ENCODE assay signal across 8 mouse cellular contexts in genomic region chr11:5063561-5064281, GRCm38 (mm10). TPM values are rescaled to one million over a fixed set of nuclear protein-coding genes. Genes with fewer than 3 reads are reported as not detected.
A peak's percentile ranks its signal among the peaks of the same experiment; 100 is the strongest.
DNase-seq lines count a peak whose midpoint lies in the region; ATAC-seq and TF ChIP-seq lines count a peak whose summit lies in the region.

No protein-coding gene starts in this region.

- no peak for ATAC-seq in liver, embryonic 16.5 days (ENCODE audit: low read depth)

- peaks cover 7% of the 10 kb centered on the region for H3K36me3 ChIP-seq in liver, embryonic 16.5 days (ENCODE audit: control insufficient read depth, insufficient read depth)

- WGBS in lung, adult 2 months, result 66% methylated on average over 30 of the region's 31 CpGs
- WGBS in liver, embryonic 16.5 days (ENCODE audit: insufficient replicate concordance), result 64% methylated on average over 31 of the region's 31 CpGs

- peaks cover 29% of the 10 kb centered on the region for H3K4me1 ChIP-seq in lung, adult 2 months (ENCODE audit: control insufficient read depth, insufficient read depth, low read length)
- H3K4me1 ChIP-seq in liver, embryonic 16.5 days (ENCODE audit: control insufficient read depth, low read depth, low read length), result peaks cover 37% of the 10 kb centered on the region

- intact Hi-C loops in heart, postnatal 14 days (cut with DNase I), result loop anchor here (2.0 kb wide), 1 partner anchor 49 kb away; no protein-coding TSS in a partner anchor

- TF ChIP-seq POLR2A in lung, adult 2 months (IDR thresholded peaks at IDR 0.05; ENCODE audit: borderline replicate concordance, extremely low read depth, low read depth, low read length), result no peak

- peak overlapping the region; percentile 83 for H3K4me3 ChIP-seq in lung, adult 2 months (replicated peaks; ENCODE audit: extremely low read depth, low read depth, low read length)
- peak overlapping the region; percentile 2 for H3K4me3 ChIP-seq in liver, embryonic 16.5 days (ENCODE audit: low read depth, low read length)

- H3K9me3 ChIP-seq in liver, embryonic 16.5 days (replicated peaks; ENCODE audit: control insufficient read depth, low read length), result no peaks in the 10 kb centered on the region

- no peak for TF ChIP-seq CTCF in lung, adult 2 months (IDR thresholded peaks at IDR 0.05; ENCODE audit: insufficient read depth, low read length)

- peak; percentile 21 for DNase-seq in adrenal gland, postnatal 25 days
- DNase-seq in adrenal gland, adult 18-20 months (ENCODE audit: low spot score in 2 of 2), result no peak
- peak; percentile 45 for DNase-seq in lung, adult 2 months
- DNase-seq in lung, postnatal 36 days, result no peak
- DNase-seq in heart, postnatal 14 days, result peak; percentile 19 to 32
- peak; percentile 62 for DNase-seq in testis, postnatal 10 days (ENCODE audit: low spot score)
- no peak for DNase-seq in frontal cortex, postnatal 10 days (ENCODE audit: low spot score in 2 of 2)

- H3K27ac ChIP-seq in liver, embryonic 16.5 days (ENCODE audit: low read length), result no peak overlapping the region

- no peak overlapping the region; the same call in 1 of the 2 replicates for H3K4me2 ChIP-seq in liver, embryonic 16.5 days (ENCODE audit: low read depth, low read length)

- peaks cover 60% of the 10 kb centered on the region for H3K27me3 ChIP-seq in liver, embryonic 16.5 days (ENCODE audit: control insufficient read depth, insufficient read depth, low read depth, low read length)

- no peak overlapping the region for H3K9ac ChIP-seq in liver, embryonic 16.5 days (ENCODE audit: low read depth, low read length)

RNA-seq across cellular contexts. Expression of gene Gas2l1, which starts 1.4 kb away (rescaled TPM):
- total RNA-seq in adrenal gland, postnatal 25 days (2021), result 42.4 and 46.1 TPM in 2 replicates
- 10 to 100 TPM; 45.2 to 49.9 TPM for total RNA-seq in adrenal gland, adult 18-20 months (2021)
- polyA plus RNA-seq in lung, adult 2 months (2012; rRNA removed), result 99.7 and 124 TPM in 2 replicates
- 10 to 100 TPM; 17.8 to 18.7 TPM for total RNA-seq in heart, postnatal 14 days (2021)
- polyA plus RNA-seq in liver, embryonic 16.5 days (2015; fragmentation: Nextera tagmentation; extraction: Ambion mirVana), result 8.4 and 9.4 TPM in 2 replicates

RNA-seq across cellular contexts. Expression of gene Rasl10a, which starts 5.8 kb away (rescaled TPM):
- 0.39 TPM in 1 of 2 replicates, not detected in the other for total RNA-seq in adrenal gland, postnatal 25 days (2021)
- total RNA-seq in adrenal gland, adult 18-20 months (2021), result under 1 TPM in 1 of 2 experiments, not detected in 1; 0.46 TPM
- 6.2 and 6.9 TPM in 2 replicates for polyA plus RNA-seq in lung, adult 2 months (2012; rRNA removed)
- total RNA-seq in heart, postnatal 14 days (2021), result 1 to 10 TPM; 3.7 to 4.4 TPM
- 0.27 and 0.36 TPM in 2 replicates for polyA plus RNA-seq in liver, embryonic 16.5 days (2015; fragmentation: Nextera tagmentation; extraction: Ambion mirVana)

RNA-seq across cellular contexts. Expression of gene Rhbdd3, which starts 35.0 kb away (rescaled TPM):
- 18.8 and 27.9 TPM in 2 replicates for total RNA-seq in adrenal gland, postnatal 25 days (2021)
- 10 to 100 TPM; 16.3 to 19.5 TPM for total RNA-seq in adrenal gland, adult 18-20 months (2021)
- polyA plus RNA-seq in lung, adult 2 months (2012; rRNA removed), result 16.3 and 18.8 TPM in 2 replicates
- total RNA-seq in heart, postnatal 14 days (2021), result 10 to 100 TPM; 18.7 to 20.5 TPM
- polyA plus RNA-seq in liver, embryonic 16.5 days (2015; fragmentation: Nextera tagmentation; extraction: Ambion mirVana), result 11.1 TPM in 2 replicates

RNA-seq across cellular contexts. Expression of gene Ewsr1, which starts 35.3 kb away (rescaled TPM):
- total RNA-seq in adrenal gland, postnatal 25 days (2021), result 361 and 374 TPM in 2 replicates
- 100 to 1,000 TPM; 211 to 300 TPM for total RNA-seq in adrenal gland, adult 18-20 months (2021)
- 255 and 420 TPM in 2 replicates for polyA plus RNA-seq in lung, adult 2 months (2012; rRNA removed)
- total RNA-seq in heart, postnatal 14 days (2021), result 100 to 1,000 TPM; 119 to 131 TPM
- polyA plus RNA-seq in liver, embryonic 16.5 days (2015; fragmentation: Nextera tagmentation; extraction: Ambion mirVana), result 232 and 241 TPM in 2 replicates

Comparison
In these comparisons a context has a peak if more than half of its experiments do, and no peak if none do; other contexts are left out.
1. DNase-seq: peak in adrenal gland, postnatal 25 days (single experiment), lung, adult 2 months (single experiment), heart, postnatal 14 days (2 of 2) and testis, postnatal 10 days (single experiment); none in adrenal gland, adult 18-20 months (0 of 2), lung, postnatal 36 days (single experiment) and frontal cortex, postnatal 10 days (0 of 2).